Mouse (Mus musculus): ENCODE results near the gene Zfp428.

DNA sequence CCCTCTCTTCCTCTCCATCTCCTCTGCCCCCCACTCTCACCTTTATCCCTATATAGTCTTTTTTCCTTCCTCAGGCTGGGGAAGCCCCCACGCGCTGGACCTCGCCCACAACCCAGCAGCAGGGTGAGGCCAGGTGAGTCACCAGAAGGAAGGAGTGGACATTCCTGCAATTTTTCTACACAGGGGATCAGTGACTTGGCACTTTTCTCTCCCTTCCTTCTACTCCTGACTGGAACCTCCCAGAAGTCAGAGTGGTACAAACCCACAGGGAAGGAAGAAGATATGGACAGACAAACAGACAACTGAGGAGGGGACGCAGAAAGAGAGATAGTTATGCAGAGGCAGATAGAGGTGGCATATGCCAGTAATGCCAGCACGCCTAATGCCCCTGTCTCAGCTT lies 47.4 kb upstream of the Zfp428 start:
- TF ChIP-seq CTCF (IDR thresholded peaks at IDR 0.05; ENCODE audit: extremely low read depth, insufficient read length, insufficient replicate concordance, low read depth, low read length) (no peak), POLR2A (IDR thresholded peaks at IDR 0.05; ENCODE audit: low read depth, low read length) (no peak)
